Mouse (Mus musculus) CH12.LX (cell line): Measurements from ENCODE around the gene Wasf3. TPM values are rescaled to one million over a fixed set of nuclear protein-coding genes. Genes with fewer than 3 reads are reported as not detected.

Experiments used
- DNase-seq: peaks from one replicate; pipeline ENCODE4 v3.0.0-alpha.2; 2013; ENCODE audit errors: extremely low read depth
- H3K27ac ChIP-seq: 2 replicates; pipeline ENCODE4 v1.5.1; 2012; ENCODE audit warnings: low read depth, mild to moderate bottlenecking, control low read depth, moderate library complexity; ENCODE audit not compliant: insufficient read depth
- H3K27me3 ChIP-seq: replicated peaks from 2 replicates; pipeline ENCODE3; 2012; ENCODE audit warnings: inconsistent platforms
- H3K36me3 ChIP-seq, 2 experiments: replicated peaks in 1 of 2; 2 replicates each; pipeline versions ENCODE3 to v1.6.1; 2012; ENCODE audit warnings: inconsistent platforms in 1 of 2, low read length in 1 of 2, mild to moderate bottlenecking in 1 of 2, mixed read lengths in 1 of 2, moderate library complexity in 1 of 2; ENCODE audit not compliant: control insufficient read depth in 1 of 2, insufficient read depth in 1 of 2
- H3K4me1 ChIP-seq, 2 experiments: 2 replicates each; pipeline ENCODE4 v1.6.1; 2012; ENCODE audit warnings: inconsistent platforms in 1 of 2, moderate library complexity in 1 of 2; ENCODE audit not compliant: insufficient read depth in 2 of 2, control insufficient read depth in 1 of 2
- H3K4me2 ChIP-seq: 2 replicates; pipeline ENCODE4 v1.6.1; 2012; ENCODE audit warnings: low read depth, mild to moderate bottlenecking, control low read depth; ENCODE audit not compliant: poor library complexity, insufficient read depth, severe bottlenecking
- H3K4me3 ChIP-seq, 3 experiments: fragments of 150-350 bp in 1 of 3; sonication (generic) in 1 of 3; replicated peaks in 1 of 3; 2 replicates each; pipeline versions ENCODE3 to v1.5.1; 2011 to 2012; ENCODE audit warnings: low read depth in 2 of 3, low read length in 2 of 3, mild to moderate bottlenecking in 2 of 3, moderate library complexity in 2 of 3, control low read depth in 1 of 3, improper control_type of control experiment in 1 of 3, inconsistent platforms in 1 of 3, mixed read lengths in 1 of 3; ENCODE audit not compliant: poor library complexity in 1 of 3
- H3K79me2 ChIP-seq: replicated peaks from 2 replicates; pipeline ENCODE4 v1.6.1; 2012; ENCODE audit warnings: mild to moderate bottlenecking, moderate library complexity; ENCODE audit not compliant: control insufficient read depth, poor library complexity, insufficient read depth, severe bottlenecking; ENCODE audit errors: extremely low read depth
- H3K9ac ChIP-seq: 2 replicates; pipeline ENCODE4 v1.6.1; 2012; ENCODE audit warnings: low read depth, mild to moderate bottlenecking, control low read depth, moderate library complexity; ENCODE audit not compliant: insufficient read depth
- H3K9me3 ChIP-seq: replicated peaks from 2 replicates; pipeline ENCODE3; 2012; ENCODE audit warnings: low read length, inconsistent platforms, mixed read lengths
- BHLHE40 ChIP-seq: IDR thresholded peaks from 2 replicates; pipeline ENCODE4 v1.6.1; 2011; ENCODE audit warnings: mild to moderate bottlenecking, low read depth, low read length, improper control_type of control experiment
- CHD2 ChIP-seq: IDR thresholded peaks from 2 replicates; pipeline ENCODE4 v1.6.1; 2011; ENCODE audit warnings: low read length, improper control_type of control experiment
- ELF1 ChIP-seq: IDR thresholded peaks from 2 replicates; pipeline ENCODE4 v1.6.1; 2014; ENCODE audit warnings: low read depth, mild to moderate bottlenecking, inconsistent platforms, low read length, improper control_type of control experiment
- JUN ChIP-seq: IDR thresholded peaks from 2 replicates; pipeline ENCODE4 v1.6.1; 2011; ENCODE audit warnings: low read depth, mild to moderate bottlenecking, low read length, improper control_type of control experiment, moderate library complexity; ENCODE audit not compliant: insufficient read depth
- KAT2A ChIP-seq: IDR thresholded peaks from 2 replicates; pipeline ENCODE4 v1.6.1; 2012; ENCODE audit warnings: low read length, improper control_type of control experiment, inconsistent platforms; ENCODE audit not compliant: insufficient replicate concordance
- MEF2A ChIP-seq: IDR thresholded peaks from 2 replicates; pipeline ENCODE4 v1.6.1; 2014; ENCODE audit warnings: low read depth, mild to moderate bottlenecking, inconsistent platforms, low read length, improper control_type of control experiment, borderline replicate concordance
- MXI1 ChIP-seq: IDR thresholded peaks from 2 replicates; pipeline ENCODE4 v1.6.1; 2011; ENCODE audit warnings: mild to moderate bottlenecking, low read depth, low read length, improper control_type of control experiment
- MYC ChIP-seq: IDR thresholded peaks from 2 replicates; pipeline ENCODE4 v1.6.1; 2011; ENCODE audit warnings: low read depth, mild to moderate bottlenecking, improper control_type of control experiment, low read length
- NELFE ChIP-seq: IDR thresholded peaks from 2 replicates; pipeline ENCODE4 v1.6.1; 2011; ENCODE audit warnings: low read depth, low read length, improper control_type of control experiment
- PAX5 ChIP-seq: IDR thresholded peaks from 2 replicates; pipeline ENCODE4 v1.6.1; 2012; ENCODE audit warnings: low read length, inconsistent platforms, mixed read lengths
- POLR2AphosphoS2 ChIP-seq: IDR thresholded peaks from 2 replicates; pipeline ENCODE4 v1.6.1; 2011; ENCODE audit warnings: low read depth, low read length, improper control_type of control experiment
- RAD21 ChIP-seq: IDR thresholded peaks from 2 replicates; pipeline ENCODE4 v1.6.1; 2011; ENCODE audit warnings: low read depth, mild to moderate bottlenecking, low read length, improper control_type of control experiment, moderate library complexity
- SIN3A ChIP-seq: IDR thresholded peaks from 2 replicates; pipeline ENCODE4 v1.6.1; 2012; ENCODE audit warnings: low read length, improper control_type of control experiment, inconsistent platforms
- SMC3 ChIP-seq: IDR thresholded peaks from 2 replicates; pipeline ENCODE4 v1.6.1; 2011; ENCODE audit warnings: low read depth, low read length, improper control_type of control experiment
- TBP ChIP-seq: conservative IDR thresholded peaks from 2 replicates; pipeline ENCODE4 v1.6.1; 2011; ENCODE audit warnings: low read depth, low read length, improper control_type of control experiment
- USF1 ChIP-seq: IDR thresholded peaks from 2 replicates; pipeline ENCODE4 v1.6.1; 2014; ENCODE audit warnings: low read depth, mild to moderate bottlenecking, inconsistent platforms, low read length, improper control_type of control experiment
- USF2 ChIP-seq: conservative IDR thresholded peaks from 2 replicates; pipeline ENCODE4 v1.6.1; 2011; ENCODE audit warnings: low read depth, low read length, improper control_type of control experiment
- ZC3H11A ChIP-seq: IDR thresholded peaks from 2 replicates; pipeline ENCODE4 v1.6.1; 2012; ENCODE audit warnings: low read depth, mild to moderate bottlenecking, inconsistent platforms, low read length, improper control_type of control experiment
- ZKSCAN1 ChIP-seq: IDR thresholded peaks from 2 replicates; pipeline ENCODE4 v1.6.1; 2012; ENCODE audit warnings: low read depth, inconsistent platforms, low read length, improper control_type of control experiment, borderline replicate concordance
- dilution Hi-C: fragments of 300-500 bp; cut with MboI; formaldehyde crosslinking; loops from 2 replicates; pipeline ENCODE4 v1.14.3; 2020; ENCODE audit warnings: low sequenced_read_pairs; ENCODE audit not compliant: extremely low pct_unique_long_range_greater_than_20kb, extremely low pct_ligation_motif_present
- in situ Hi-C: fragments of 300-500 bp; cut with MboI; formaldehyde crosslinking; loops from 3 replicates; pipeline ENCODE4 v1.14.3; 2019; ENCODE audit warnings: low sequenced_read_pairs, low pct_ligation_motif_present, low pct_unique_long_range_greater_than_20kb, mixed read lengths
- polyA plus RNA-seq: library from polyadenylated mRNA; unstranded; fragments of >175 nt; gene quantifications from 2 replicates; pipeline ENCODE4 v1.2.1, GENCODE M21; 2012; ENCODE audit warnings: low read depth; ENCODE audit not compliant: insufficient read length
- total RNA-seq, 2 experiments: library from RNA; depleted of rRNA; stranded (reverse); fragments of 300-350 nt in 1 of 2; fragments of >200 nt in 1 of 2; gene quantifications; 2 replicates each; pipeline ENCODE4 v1.2.3; 2012 to 2014

Wasf3 gene
- total and polyA plus RNA-seq, 3 experiments, result not detected

DNA sequence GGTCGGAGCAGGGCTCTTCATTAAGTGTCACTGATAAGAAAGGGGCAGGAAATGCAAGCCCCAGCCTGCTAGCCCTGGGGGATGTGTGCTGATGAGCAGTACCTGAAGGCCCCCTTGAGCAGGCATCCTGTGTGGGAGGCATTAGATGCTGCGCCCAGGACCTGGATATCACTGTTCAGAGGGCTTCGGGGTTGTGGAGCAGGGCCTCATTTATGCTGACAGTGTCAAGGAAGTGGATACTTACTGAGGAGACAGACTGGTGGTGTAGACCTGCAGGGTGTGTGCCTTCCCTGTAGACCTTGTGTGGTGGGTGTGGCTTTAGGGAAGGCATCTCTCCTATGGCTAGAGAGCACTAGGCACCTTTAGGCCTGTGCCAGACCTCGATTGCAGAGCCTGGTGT, 29.8 kb downstream of the Wasf3 start:
- no peak overlapping the region for H3K4me3 ChIP-seq
- no peak overlapping the region for H3K27ac ChIP-seq
- in situ Hi-C loops (loop anchor here (10.0 kb wide), 1 partner anchor 80 kb away; no protein-coding TSS in a partner anchor), dilution Hi-C loops (no loop called here)
- H3K36me3 ChIP-seq, result no peaks in the 10 kb centered on the region
- no peaks in the 10 kb centered on the region for H3K9me3 ChIP-seq
- H3K79me2 ChIP-seq, result no peaks in the 10 kb centered on the region
- TF ChIP-seq ZKSCAN1, result no peak
- TF ChIP-seq CHD2, result no peak
- no peak for TF ChIP-seq SMC3
- no peak for TF ChIP-seq RAD21
- no peak for TF ChIP-seq PAX5
- no peak for TF ChIP-seq KAT2A
- no peak for TF ChIP-seq MYC
- no peak for TF ChIP-seq USF1
- no peak for TF ChIP-seq ELF1
- TF ChIP-seq USF2, result no peak
- TF ChIP-seq JUN, result no peak
- no peak for TF ChIP-seq TBP
- no peak for TF ChIP-seq BHLHE40
- TF ChIP-seq POLR2AphosphoS2, result no peak
- TF ChIP-seq SIN3A, result no peak
- TF ChIP-seq NELFE, result no peak
- H3K27me3 ChIP-seq, result peaks cover 74% of the 10 kb centered on the region
- H3K4me2 ChIP-seq, result no peak overlapping the region
- no peak overlapping the region for H3K9ac ChIP-seq
- H3K4me1 ChIP-seq, result peaks cover 10 to 23% of the 10 kb centered on the region in 2 experiments
- DNase-seq, result no peak

DNA sequence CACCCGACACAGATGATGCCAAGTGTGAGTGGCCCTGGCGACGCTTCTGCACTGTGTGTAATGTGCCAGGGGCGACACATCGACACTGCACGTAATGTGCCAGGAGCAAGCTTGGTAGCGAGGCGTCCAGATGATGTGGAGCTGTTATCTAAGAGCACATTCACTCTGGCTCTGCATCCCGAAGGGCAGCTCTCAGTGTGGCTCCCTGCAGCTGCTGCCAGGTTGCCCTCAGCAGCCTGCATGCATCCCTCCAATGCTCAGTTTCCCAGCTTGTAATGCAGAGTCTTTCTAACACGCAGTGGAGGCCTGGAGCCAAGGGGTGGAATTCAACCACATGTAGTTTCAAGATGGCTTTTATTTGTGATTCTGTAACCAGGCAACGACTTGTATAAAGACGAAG, 30.4 kb downstream of the Wasf3 start:
- Histone ChIP-seq H3K79me2 (no peaks in the 10 kb centered on the region), H3K27me3 (peaks cover 68% of the 10 kb centered on the region), H3K4me3 (no peak overlapping the region), H3K9ac (no peak overlapping the region), H3K36me3 (no peaks in the 10 kb centered on the region), H3K4me1 (peaks cover 8 to 20% of the 10 kb centered on the region in 2 experiments), H3K27ac (no peak overlapping the region), H3K9me3 (no peaks in the 10 kb centered on the region), H3K4me2 (no peak overlapping the region)
- DNase-seq, result no peak
- dilution Hi-C loops (no loop called here), in situ Hi-C loops (loop anchor here (10.0 kb wide), 1 partner anchor 80 kb away; no protein-coding TSS in a partner anchor)
- TF ChIP-seq MXI1, result no peak
- TF ChIP-seq MEF2A, result no peak
- no peak for TF ChIP-seq ZC3H11A
- no peak for TF ChIP-seq ELF1
- TF ChIP-seq, all 38 proteins: peak for 0
